Mouse (Mus musculus): ENCODE measurements around the gene Neurl1b.

DNA sequence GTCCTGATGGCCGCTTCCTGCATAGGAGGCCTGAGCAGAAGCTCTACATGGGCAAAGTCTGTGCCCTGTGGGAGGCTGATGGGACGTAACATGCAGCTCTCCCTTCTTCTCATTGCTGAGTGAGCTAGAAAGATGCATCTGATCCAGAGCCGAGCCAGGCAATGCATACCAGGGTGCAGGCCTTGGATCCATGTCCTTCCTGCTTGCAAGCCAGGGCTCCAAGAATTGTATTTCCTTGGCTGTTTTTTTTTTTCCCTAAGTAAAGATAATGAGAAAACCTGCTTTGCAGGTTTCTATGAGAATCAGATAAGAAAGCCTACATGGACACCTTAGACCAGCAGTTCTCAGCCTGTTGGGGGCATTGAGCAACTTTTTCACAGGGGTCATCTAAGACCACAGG is 30.5 kb upstream of the Neurl1b start:
- no peak for TF ChIP-seq POLR2A (IDR thresholded peaks at IDR 0.05; ENCODE audit: insufficient read depth, low read depth, low read length)
- no peak for TF ChIP-seq CTCF (IDR thresholded peaks at IDR 0.05; ENCODE audit: insufficient read depth, low read depth, low read length)

All from olfactory bulb, adult 2 months (tissue).